Mouse (Mus musculus) bone marrow, adult 2 months (tissue): ENCODE measurements around the gene Ctf2.

Experiments
- CTCF ChIP-seq: fragments of 200-500 bp; IDR thresholded peaks from 2 replicates; pipeline ENCODE4 v1.5.1; 2011; ENCODE audit warnings: low read length, control low read depth; ENCODE audit not compliant: control insufficient read depth, insufficient read depth
- POLR2A ChIP-seq: fragments of 200-500 bp; IDR thresholded peaks from 2 replicates; pipeline ENCODE4 v1.6.1; 2011; ENCODE audit warnings: low read depth, mild to moderate bottlenecking, control low read depth, low read length, borderline replicate concordance; ENCODE audit not compliant: control insufficient read depth

DNA sequence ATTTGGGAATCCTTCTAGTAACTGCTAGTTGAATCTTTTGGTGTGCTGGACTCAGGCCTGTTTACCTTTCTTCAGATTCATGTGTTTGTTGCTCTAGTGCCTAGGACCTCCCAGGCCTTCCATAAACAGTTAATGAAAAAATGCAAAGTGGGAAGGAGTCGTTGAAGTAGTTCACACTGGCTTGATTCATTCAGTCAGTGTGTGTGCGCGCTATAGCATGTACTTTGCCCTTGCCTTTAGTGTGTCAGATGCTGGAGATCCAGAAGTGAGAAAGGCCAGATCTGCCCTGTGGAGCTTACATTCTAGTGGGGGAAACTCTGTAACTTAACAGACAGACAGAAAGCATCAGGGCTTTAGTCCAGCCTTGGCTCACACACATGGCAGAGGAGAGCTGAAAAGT, 28.5 kb upstream of the Ctf2 start:
- no peak for TF ChIP-seq CTCF
- TF ChIP-seq POLR2A, result no peak
